Mouse (Mus musculus): ENCODE results near the gene Olfr538.
"Not testable (repeated sequence)": the region's sequence is repeated elsewhere in the genome, so short reads cannot be mapped to it uniquely, and the experiment has no call there.

The Olfr538 gene

DNA sequence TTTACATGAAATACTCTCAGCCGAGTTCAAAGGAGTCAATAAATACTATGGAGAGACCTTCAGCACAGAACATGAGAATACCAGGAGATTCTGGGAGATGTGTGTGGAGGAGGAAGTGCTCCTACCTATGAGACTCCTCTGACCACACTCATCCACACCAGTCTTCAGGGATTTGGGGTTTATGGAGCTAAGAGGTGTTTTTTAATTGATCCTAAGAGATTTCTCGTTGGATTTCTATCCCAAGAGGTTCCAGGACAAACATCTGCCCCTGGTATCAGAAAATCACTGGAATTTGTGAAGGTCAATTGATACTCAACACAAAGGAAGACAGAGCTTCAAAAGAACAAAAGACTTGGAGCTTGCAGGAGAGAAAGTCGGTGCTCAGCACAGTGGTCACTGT is at the start of gene Olfr538:
Gene Olfr538, plus strand, starts transcription at position 301 of the 400 bp plus-strand sequence.
- Histone ChIP-seq H3K4me3 (replicated peaks; ENCODE audit: low read length) (no peak within 1 kb of the TSS), H3K4me1 (replicated peaks; ENCODE audit: low read depth, low read length) (no peaks in the 10 kb centered on the region)
- TF ChIP-seq POU5F1 (IDR thresholded peaks at IDR 0.05; ENCODE audit: borderline replicate concordance, low read length) (no peak), NANOG (IDR thresholded peaks at IDR 0.05; ENCODE audit: borderline replicate concordance, low read length) (no peak), CTCF (conservative IDR thresholded peaks at IDR 0.05; ENCODE audit: low read length) (no peak)

DNA sequence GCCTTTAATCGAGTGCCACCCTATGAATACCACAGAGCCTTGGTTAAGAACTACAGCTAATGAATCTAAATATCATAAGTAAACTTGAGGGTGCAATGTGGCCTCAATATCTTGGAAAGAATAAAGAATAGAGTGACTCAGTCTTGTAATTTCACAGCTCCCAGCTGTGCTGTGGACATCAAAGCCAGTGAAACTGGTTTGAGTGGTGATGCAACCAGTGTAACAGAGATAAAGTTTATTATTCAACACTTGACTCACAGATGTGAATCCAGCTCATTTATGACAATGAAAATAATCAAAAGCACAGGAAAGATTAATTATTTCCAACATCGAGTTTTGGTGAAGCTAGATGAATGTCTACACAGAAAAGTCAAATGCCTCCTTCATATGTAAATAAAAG is 27.9 kb upstream of the Olfr538 start:
- H3K9me3 ChIP-seq (ENCODE audit: low read length): no peaks in the 10 kb centered on the region
- no peaks in the 10 kb centered on the region for H3K27me3 ChIP-seq (ENCODE audit: insufficient read depth, low read length)
- no peak overlapping the region for H3K4me3 ChIP-seq (replicated peaks; ENCODE audit: low read length)
- TF ChIP-seq NANOG (IDR thresholded peaks at IDR 0.05; ENCODE audit: borderline replicate concordance, low read length): no peak
- TF ChIP-seq CTCF (conservative IDR thresholded peaks at IDR 0.05; ENCODE audit: low read length): no peak
- TF ChIP-seq POU5F1 (IDR thresholded peaks at IDR 0.05; ENCODE audit: borderline replicate concordance, low read length): no peak
- H3K4me1 ChIP-seq (replicated peaks; ENCODE audit: low read depth, low read length): no peaks in the 10 kb centered on the region
- no peaks in the 10 kb centered on the region for H3K36me3 ChIP-seq (ENCODE audit: insufficient read depth, low read length)

More for the DNA sequence above, at the start of gene Olfr538:
- Histone ChIP-seq H3K9me3 (ENCODE audit: low read length) (peaks cover 29% of the 10 kb centered on the region), H3K36me3 (ENCODE audit: insufficient read depth, low read length) (no peaks in the 10 kb centered on the region), H3K27me3 (ENCODE audit: insufficient read depth, low read length) (no peaks in the 10 kb centered on the region)

DNA sequence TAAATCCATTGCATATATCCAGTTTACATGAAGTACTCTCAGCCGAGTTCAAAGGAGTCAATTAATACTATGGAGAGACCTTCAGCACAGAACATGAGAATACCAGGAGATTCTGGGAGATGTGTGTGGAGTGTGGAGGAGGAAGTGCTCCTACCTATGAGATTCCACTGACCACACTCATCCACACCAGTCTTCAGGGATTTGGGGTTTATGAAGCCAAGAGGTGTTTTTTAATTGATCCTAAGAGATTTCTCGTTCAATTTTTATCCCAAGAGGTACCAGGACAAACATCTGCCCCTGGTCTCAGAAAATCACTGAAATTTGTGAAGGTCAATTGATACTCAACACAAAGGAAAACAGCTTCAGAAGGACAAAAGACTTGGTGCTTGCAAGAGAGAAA is 33.3 kb downstream of the Olfr538 start, which contains the start of gene Olfr46:
Gene Olfr46, plus strand, starts transcription at position 301 of the 400 bp plus-strand sequence.
- not testable (repeated sequence) for H3K27me3 ChIP-seq (ENCODE audit: insufficient read depth, low read length); H3K4me1 ChIP-seq (replicated peaks; ENCODE audit: low read depth, low read length); H3K4me3 ChIP-seq (replicated peaks; ENCODE audit: low read length); H3K36me3 ChIP-seq (ENCODE audit: insufficient read depth, low read length)
- H3K9me3 ChIP-seq (ENCODE audit: low read length): peaks cover 24% of the 10 kb centered on the region
